Mouse (Mus musculus) megakaryocyte progenitor cell, adult 5-6 weeks (primary cell): ENCODE results near the gene Pdia6. TPM values are rescaled to one million over a fixed set of nuclear protein-coding genes. Genes with fewer than 3 reads are reported as not detected.

ENCODE experiments used
- ATAC-seq: replicated peaks from 2 replicates; pipeline ENCODE4 v1.8.0; 2016; ENCODE audit warnings: mild to moderate bottlenecking, moderate TSS enrichment, inconsistent platforms; ENCODE audit not compliant: poor library complexity
- total RNA-seq, 2 experiments: library from RNA; stranded (forward) in 1 of 2; stranded (reverse) in 1 of 2; fragments of 157-497, 149-512 nt in 1 of 2; fragments of 200-1000 nt in 1 of 2; gene quantifications; 2 replicates each; pipeline versions ENCODE4 v1.2.3 to v1.2.4; 2015 to 2017

Gene Pdia6
- total RNA-seq (2015) (343 TPM in 2 replicates), total RNA-seq (2017) (606 and 634 TPM in 2 replicates)

DNA sequence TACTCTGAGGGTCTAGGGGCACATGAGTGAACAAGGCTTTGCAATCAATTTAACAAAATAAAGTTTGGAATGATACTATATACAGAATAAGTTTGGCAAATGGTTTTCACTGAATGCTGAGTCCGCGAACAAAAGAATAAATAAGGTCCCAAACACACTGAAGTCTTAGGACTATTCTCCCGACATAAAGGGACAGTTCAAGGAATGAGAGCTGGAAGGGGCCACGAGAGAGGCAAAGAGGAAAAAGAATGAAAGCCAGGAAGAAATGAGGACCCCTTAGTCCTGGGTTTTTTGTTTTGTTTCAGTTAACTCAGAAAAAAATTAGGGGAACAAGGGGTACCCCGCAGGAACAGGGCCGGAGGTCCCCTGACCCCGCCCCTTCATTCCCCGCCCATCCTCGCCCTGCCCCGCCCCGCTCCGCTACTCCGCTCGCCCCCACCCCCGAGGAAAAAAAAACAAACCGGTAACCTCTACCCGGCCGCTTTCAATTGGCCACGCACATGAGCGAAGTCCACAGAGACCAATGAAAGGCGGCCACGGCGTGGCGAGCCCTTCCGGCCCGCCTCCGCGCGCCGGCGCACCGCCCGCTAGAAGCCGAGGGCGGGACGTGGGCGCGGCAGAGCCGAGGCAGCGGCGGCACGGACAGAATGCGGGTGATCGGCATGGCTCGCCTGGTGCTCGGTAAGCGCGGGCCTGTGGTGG is at the start of gene Pdia6:
Gene Pdia6 (plus strand): TSS at position 575 of the 702 bp plus-strand sequence.
- peak; percentile 95 for ATAC-seq

DNA sequence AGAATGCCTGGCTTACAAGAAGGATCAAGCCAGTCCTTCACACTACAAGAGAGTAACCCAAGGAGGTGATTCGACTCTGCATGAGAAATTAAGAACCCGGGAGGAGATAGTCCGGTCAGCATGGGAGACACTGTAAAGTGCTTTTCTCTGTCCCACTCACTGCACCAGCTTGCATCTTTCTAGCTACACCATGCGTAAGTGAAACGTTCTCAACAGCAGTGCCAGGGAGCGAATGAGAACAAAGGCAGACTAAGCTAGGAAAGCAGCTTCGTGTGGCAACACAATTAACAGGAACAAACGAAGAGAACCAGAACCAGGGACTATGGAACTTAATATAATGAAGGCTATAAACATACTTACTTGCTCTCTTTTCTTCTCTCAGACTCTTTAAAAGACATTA is 48.0 kb upstream of the Pdia6 start:
- ATAC-seq, result no peak

DNA sequence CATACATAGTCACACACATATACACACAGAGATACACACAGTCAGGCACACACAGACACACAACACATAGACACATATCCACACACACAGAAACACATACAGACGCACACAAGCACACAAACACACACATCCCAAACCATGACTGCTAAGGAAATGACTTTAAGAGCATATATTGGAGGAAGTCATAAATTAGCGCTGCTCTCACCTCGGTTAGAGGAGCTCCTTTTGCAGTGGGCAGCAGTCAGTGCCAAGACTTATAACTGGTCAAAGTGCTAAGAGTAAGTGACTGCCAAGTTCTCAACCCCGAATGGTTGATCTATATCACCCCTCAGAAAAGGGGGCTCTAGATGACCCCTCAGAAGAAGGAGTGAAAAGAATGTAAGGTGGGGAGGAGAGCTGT is 47.2 kb upstream of the Pdia6 start:
- ATAC-seq, result no peak

- ATAC-seq, result no peak
These were observed 45.7 kb upstream of the Pdia6 start for GRCm38 (mm10) chr12:17220631-17221030.

DNA sequence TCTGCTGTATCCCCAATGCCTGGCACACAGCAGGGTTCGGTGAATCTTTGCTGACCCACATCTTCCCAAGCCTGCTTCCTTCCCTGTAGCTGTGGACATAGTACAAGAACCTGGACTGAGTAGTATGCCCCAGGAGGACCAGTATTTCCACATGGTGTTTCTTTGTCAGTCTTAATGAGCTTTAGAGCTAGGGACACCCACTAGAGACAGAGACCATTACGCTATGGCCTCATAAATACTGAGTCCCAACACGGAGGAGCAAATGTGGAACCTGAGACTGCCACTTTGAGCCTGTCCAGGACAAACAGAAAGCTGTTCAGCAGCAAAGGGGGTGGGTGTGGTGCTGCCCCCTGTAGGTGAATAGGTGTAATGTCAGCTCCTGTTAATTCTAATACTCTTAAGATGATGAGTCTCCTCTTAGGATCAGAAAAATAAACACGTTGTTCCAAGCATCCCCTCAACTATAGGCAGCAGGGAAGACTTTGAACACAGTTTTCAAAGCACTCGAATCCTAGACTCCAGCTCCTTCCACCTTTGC is 44.4 kb upstream of the Pdia6 start:
- peak; percentile 69 for ATAC-seq

DNA sequence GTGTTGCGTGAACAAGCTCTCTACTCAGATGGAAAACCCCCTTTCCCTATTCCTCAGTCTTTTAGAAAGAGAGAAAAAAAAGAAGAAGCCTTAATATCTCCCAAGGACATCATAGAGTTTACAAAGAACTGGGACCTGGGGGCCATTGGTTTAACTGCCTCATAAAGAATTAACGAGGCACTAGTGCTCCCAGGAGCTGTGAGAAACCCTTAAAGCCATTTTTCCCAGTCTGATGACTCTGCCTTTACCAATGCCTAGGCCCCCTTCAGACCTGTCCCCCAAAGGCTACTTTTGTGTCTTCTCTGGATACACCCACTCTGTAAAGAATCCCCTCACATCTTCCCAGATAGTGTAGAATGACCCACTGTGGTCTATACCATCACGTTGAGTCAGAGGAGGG is 43.3 kb upstream of the Pdia6 start:
- ATAC-seq, result no peak

DNA sequence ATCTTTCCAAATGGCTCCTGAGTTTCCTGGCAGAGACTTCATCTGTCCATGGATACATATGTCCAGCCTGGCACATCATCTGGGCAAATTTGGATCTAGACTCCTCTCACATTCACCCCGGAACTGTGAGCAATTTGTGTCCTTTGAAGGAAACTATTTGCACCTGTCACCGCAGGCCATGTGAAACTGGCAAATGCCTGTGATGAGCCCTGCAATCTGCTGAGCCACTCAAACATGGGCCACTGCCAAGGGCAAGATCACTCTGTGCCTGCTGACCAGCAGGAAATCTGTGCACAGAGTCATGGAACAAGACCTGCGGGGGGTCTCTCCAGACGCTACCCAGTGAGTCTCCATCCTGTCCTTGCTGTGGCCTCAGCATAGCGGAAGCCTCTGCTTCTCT is 41.3 kb upstream of the Pdia6 start:
- ATAC-seq, result no peak

- ATAC-seq, result no peak
These were observed 38.4 kb upstream of the Pdia6 start for GRCm38 (mm10) chr12:17227903-17228302.

- no peak for ATAC-seq
These were observed 35.8 kb upstream of the Pdia6 start for GRCm38 (mm10) chr12:17230581-17230980.

- no peak for ATAC-seq
These were observed 34.8 kb upstream of the Pdia6 start for GRCm38 (mm10) chr12:17231513-17231912.

DNA sequence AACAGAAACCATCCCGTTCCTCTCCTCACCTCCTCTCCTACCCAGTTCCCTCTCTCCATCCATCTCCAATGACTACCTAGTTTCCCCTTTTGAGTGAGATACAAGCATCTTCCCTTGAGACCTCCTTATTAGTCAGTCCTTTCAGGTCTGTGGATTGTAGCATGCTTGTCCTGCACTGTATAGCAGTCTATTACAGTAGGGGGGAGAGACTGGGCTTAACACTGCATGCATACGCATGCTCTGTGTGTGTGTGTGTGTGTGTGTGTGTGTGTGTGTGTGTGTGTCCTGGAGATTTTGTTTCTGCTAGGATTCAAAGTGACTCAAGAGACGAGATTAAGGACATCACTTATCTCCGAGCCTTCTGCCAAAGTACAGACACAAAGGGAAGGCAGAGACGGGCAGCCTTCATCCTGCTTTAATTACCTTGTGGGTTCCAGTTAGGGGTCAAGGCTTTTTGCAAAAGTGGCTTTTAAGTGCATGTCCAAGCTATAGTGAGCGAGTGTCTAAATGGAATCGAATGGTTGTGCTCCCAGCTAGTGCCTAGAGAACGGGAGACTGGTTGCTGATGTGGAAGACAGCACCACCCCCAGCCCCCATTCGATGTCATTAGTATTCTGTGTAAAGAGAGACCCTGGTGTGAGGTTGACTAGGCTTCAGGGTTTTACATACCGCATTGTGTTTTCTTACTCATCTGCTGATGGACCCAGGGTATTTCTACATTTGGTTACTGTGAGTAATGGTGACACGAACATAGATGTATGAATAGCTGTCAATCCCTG is 30.6 kb upstream of the Pdia6 start:
- no peak for ATAC-seq

- ATAC-seq, result no peak
These were observed 27.5 kb upstream of the Pdia6 start for GRCm38 (mm10) chr12:17238588-17239427.

- no peak for ATAC-seq
These were observed 27.0 kb upstream of the Pdia6 start for GRCm38 (mm10) chr12:17239428-17239688.

DNA sequence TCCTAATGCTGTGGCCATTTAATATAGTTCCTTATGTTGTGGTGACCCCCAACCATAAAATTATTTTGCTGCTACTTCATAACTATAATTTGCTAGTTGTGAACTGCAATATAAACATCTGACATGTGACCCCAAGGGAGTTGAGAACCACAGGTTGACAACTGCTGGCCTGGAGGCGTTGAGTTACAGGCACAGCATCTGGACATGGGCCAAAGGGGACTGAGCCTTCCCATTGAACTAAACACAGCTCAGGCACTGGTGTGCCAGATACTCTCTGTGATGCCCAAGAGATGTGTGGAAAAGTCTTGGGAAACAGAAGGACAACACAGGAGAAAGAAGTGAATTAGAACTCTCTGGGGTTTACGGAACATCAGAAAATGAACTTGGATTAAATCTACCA is 25.3 kb upstream of the Pdia6 start:
- ATAC-seq, result no peak

GRCm38 (mm10) chr12:17241614-17242013 is 24.7 kb upstream of the Pdia6 start:
- no peak for ATAC-seq

DNA sequence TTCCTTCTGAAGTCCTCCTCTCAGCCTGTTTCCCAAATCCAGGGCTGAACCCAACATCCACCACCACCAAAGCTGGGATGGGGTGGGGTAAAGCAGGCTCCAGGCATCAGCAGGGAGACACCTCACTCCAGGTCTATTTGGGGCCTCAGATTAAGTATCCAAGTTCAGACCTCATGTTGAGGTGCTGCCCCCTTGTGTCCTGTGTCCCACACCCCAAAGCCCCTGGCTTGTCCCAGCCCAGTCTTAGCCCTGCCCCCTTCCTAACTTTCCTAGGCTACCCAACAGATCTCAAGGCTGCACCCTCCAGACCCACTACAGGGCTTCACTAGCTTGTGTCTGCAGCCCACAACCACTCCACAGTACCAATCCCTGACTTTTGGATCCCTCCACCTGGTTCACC is 24.3 kb upstream of the Pdia6 start:
- no peak for ATAC-seq

DNA sequence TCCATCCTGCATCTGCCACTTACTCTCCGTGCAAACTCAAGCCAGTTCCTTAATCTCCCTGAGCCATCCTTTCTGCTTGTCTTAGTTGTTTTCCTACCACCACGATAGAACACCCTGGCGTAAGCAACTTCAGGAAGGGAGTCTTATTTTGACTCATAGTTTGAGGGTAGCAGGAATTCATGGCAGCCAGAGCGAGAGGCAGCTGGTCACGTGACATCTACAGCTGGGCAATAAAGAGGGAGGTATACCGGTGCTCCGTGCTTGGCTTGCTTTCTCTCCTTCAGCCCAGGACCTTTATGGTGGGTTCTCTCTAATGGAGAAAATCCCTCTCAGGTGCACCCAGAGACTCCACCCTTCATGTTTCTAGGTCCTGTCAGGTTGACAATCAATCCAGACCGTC is 15.4 kb upstream of the Pdia6 start:
- ATAC-seq, result no peak

DNA sequence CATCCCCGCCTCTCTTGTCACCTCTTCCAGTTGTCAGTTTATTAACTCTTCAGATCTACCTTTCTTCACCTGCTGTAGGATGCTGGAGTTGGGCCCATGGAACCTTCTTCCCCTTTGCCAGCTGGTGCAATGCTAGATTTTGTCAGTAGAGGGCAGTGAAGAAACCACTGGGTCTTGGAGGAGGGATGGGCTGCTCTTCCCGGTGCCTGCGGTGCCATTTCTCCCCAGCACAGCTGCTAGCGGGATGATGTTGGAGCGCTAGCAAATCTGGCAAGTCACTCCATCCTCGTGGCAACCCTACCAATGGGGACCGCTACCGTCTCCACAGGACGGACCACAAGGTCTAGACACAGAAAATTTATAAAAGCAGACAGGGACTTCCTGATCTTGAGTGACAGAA is 13.3 kb upstream of the Pdia6 start:
- peak; percentile 87 for ATAC-seq

GRCm38 (mm10) chr12:17255602-17256001 is 10.7 kb upstream of the Pdia6 start:
- peak; percentile 43; the same call in 1 of the 2 replicates for ATAC-seq

GRCm38 (mm10) chr12:17256905-17257304 is 9.4 kb upstream of the Pdia6 start:
- peak; percentile 84 for ATAC-seq

DNA sequence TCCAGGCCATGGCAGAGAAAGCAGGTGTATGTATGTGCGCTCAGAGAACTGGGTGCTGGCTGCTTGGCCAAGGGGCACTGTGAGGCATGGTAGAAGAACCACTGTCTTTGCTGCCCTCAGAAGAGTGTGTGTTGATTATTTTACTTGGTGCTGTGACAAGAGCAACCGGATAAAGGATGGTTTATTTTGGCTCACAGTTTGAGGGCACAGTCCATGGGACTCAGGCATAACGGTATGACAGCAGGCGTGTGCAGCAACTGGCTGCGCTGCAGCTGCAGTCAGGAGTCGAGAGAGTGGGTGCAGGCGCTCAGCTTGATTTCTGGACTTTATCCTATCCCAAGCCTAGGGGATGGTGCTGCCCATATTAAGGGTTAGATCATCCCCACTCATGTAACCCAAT is 7.9 kb upstream of the Pdia6 start:
- ATAC-seq, result no peak

DNA sequence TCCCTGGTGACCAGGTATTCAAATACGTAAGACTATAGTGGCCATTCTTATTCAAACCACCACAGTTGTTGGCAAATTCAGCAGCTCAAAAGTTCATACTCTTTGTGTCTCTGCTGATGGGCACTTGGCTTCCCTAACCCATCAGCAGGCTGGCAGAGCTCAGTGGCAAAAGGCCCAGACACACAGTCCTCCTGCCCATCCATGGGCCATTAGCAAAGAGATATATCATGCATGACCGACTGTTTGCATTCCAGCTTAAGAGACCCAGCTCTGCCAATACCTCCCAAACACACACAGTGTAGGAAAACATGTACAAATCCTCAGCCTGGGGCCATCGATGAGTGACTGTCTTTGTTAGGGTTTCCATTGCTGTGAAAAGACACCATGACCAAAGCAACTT is 5.3 kb upstream of the Pdia6 start:
- no peak for ATAC-seq
